Mouse (Mus musculus) frontal cortex, postnatal 25 days (tissue): ENCODE data around the gene Wdr19.
A peak's percentile ranks its signal among the peaks of the same experiment; 100 is the strongest.

Source experiments
- DNase-seq, 2 experiments: peaks; one replicate each; pipeline ENCODE4 v3.0.0; 2022; ENCODE audit warnings: low spot score in 2 of 2

The Wdr19 gene

GRCm38 (mm10) chr5:65199346-65200128, at the start of gene Wdr19:
Wdr19 (plus strand) TSS chr5:65199696.
- DNase-seq: peak; percentile 95 to 97

- DNase-seq: no peak
Observed at GRCm38 (mm10) chr5:65149706-65150105, 49.8 kb upstream of the Wdr19 start.

GRCm38 (mm10) chr5:65150376-65150955, 49.0 kb upstream of the Wdr19 start:
- DNase-seq: no peak

GRCm38 (mm10) chr5:65151276-65151675, 48.2 kb upstream of the Wdr19 start:
- no peak for DNase-seq

- no peak for DNase-seq
Observed at GRCm38 (mm10) chr5:65151767-65152166, 47.7 kb upstream of the Wdr19 start.

- DNase-seq: no peak
Observed at GRCm38 (mm10) chr5:65154287-65154686, 45.2 kb upstream of the Wdr19 start.

GRCm38 (mm10) chr5:65156853-65157252, 42.6 kb upstream of the Wdr19 start:
- DNase-seq: no peak

GRCm38 (mm10) chr5:65157412-65158381, 41.8 kb upstream of the Wdr19 start:
- DNase-seq: no peak

- no peak for DNase-seq
Observed at GRCm38 (mm10) chr5:65158696-65159305, 40.7 kb upstream of the Wdr19 start.

- DNase-seq: no peak
Observed at GRCm38 (mm10) chr5:65163001-65163400, 36.5 kb upstream of the Wdr19 start.

GRCm38 (mm10) chr5:65163489-65164092, 35.9 kb upstream of the Wdr19 start:
- DNase-seq: no peak

- DNase-seq: no peak
Observed at GRCm38 (mm10) chr5:65170206-65170605, 29.3 kb upstream of the Wdr19 start.

- peak; percentile 38 to 49 for DNase-seq
Observed at GRCm38 (mm10) chr5:65175035-65175917, 24.2 kb upstream of the Wdr19 start.

- DNase-seq: no peak
Observed at GRCm38 (mm10) chr5:65175918-65176484, 23.5 kb upstream of the Wdr19 start.

- no peak for DNase-seq
Observed at GRCm38 (mm10) chr5:65177026-65177514, 22.4 kb upstream of the Wdr19 start.

GRCm38 (mm10) chr5:65178477-65178876, 21.0 kb upstream of the Wdr19 start:
- no peak for DNase-seq

- no peak for DNase-seq
Observed at GRCm38 (mm10) chr5:65181160-65181793, 18.2 kb upstream of the Wdr19 start.

GRCm38 (mm10) chr5:65181794-65182169, 17.7 kb upstream of the Wdr19 start:
- no peak for DNase-seq

- DNase-seq: no peak
Observed at GRCm38 (mm10) chr5:65182268-65182667, 17.2 kb upstream of the Wdr19 start.
